Mouse (Mus musculus): Measurements from ENCODE around the gene Gm7544. TPM values are rescaled to one million over a fixed set of nuclear protein-coding genes. Genes with fewer than 3 reads are reported as not detected.

The Gm7544 gene
- polyA plus RNA-seq, 1 experiment from 2014 or later = not detected

Other genes with a start within 250 kb of the Gm7544 start
- gene Mff, start 231.1 kb downstream of the Gm7544 start, polyA plus RNA-seq (2016; fragmentation: Nextera tagmentation; extraction: Ambion mirVana) = 232 and 249 TPM in 2 replicates
- not detected in 2 replicates for gene Tm4sf20, start 187.6 kb downstream of the Gm7544 start, polyA plus RNA-seq (2016; fragmentation: Nextera tagmentation; extraction: Ambion mirVana)
- gene Gm47791, start 184.8 kb downstream of the Gm7544 start, polyA plus RNA-seq (2016; fragmentation: Nextera tagmentation; extraction: Ambion mirVana) = not detected in 2 replicates
- gene Agfg1, start 116.5 kb downstream of the Gm7544 start, polyA plus RNA-seq (2016; fragmentation: Nextera tagmentation; extraction: Ambion mirVana) = 32.0 and 33.5 TPM in 2 replicates
- 0.17 and 0.44 TPM in 2 replicates for gene A030005L19Rik, start 42.7 kb downstream of the Gm7544 start, polyA plus RNA-seq (2016; fragmentation: Nextera tagmentation; extraction: Ambion mirVana)
- not detected in 2 replicates for gene A030014E15Rik, start 31.1 kb downstream of the Gm7544 start, polyA plus RNA-seq (2016; fragmentation: Nextera tagmentation; extraction: Ambion mirVana)
- not detected in 2 replicates for gene Gm6217, start 24.6 kb downstream of the Gm7544 start, polyA plus RNA-seq (2016; fragmentation: Nextera tagmentation; extraction: Ambion mirVana)
- gene A030003K21Rik, start 12.6 kb downstream of the Gm7544 start, polyA plus RNA-seq (2016; fragmentation: Nextera tagmentation; extraction: Ambion mirVana) = not detected in 2 replicates
- not detected in 2 replicates for gene Gm47955, start 4.3 kb upstream of the Gm7544 start, polyA plus RNA-seq (2016; fragmentation: Nextera tagmentation; extraction: Ambion mirVana)
- gene Gm47959, start 44.5 kb upstream of the Gm7544 start, polyA plus RNA-seq (2016; fragmentation: Nextera tagmentation; extraction: Ambion mirVana) = not detected in 2 replicates
- 0.31 and 0.48 TPM in 2 replicates for gene Slc19a3, start 82.4 kb upstream of the Gm7544 start, polyA plus RNA-seq (2016; fragmentation: Nextera tagmentation; extraction: Ambion mirVana)
- not detected in 2 replicates for gene Krtap28-10, start 86.5 kb upstream of the Gm7544 start, polyA plus RNA-seq (2016; fragmentation: Nextera tagmentation; extraction: Ambion mirVana)
- not detected in 2 replicates for gene Gm47969, start 88.9 kb upstream of the Gm7544 start, polyA plus RNA-seq (2016; fragmentation: Nextera tagmentation; extraction: Ambion mirVana)
- gene A030005K14Rik, start 103.4 kb upstream of the Gm7544 start, polyA plus RNA-seq (2016; fragmentation: Nextera tagmentation; extraction: Ambion mirVana) = not detected in 2 replicates
- not detected in 2 replicates for gene Krtap28-13, start 104.9 kb upstream of the Gm7544 start, polyA plus RNA-seq (2016; fragmentation: Nextera tagmentation; extraction: Ambion mirVana)
- gene Ccl20, start 160.8 kb upstream of the Gm7544 start, polyA plus RNA-seq (2016; fragmentation: Nextera tagmentation; extraction: Ambion mirVana) = not detected in 2 replicates
- gene Daw1, start 203.7 kb upstream of the Gm7544 start, polyA plus RNA-seq (2016; fragmentation: Nextera tagmentation; extraction: Ambion mirVana) = 0.11 and 0.21 TPM in 2 replicates

Measured in midbrain, embryonic 10.5 days (tissue).